Mouse (Mus musculus): ENCODE measurements around the gene Htr6. TPM values are rescaled to one million over a fixed set of nuclear protein-coding genes. Genes with fewer than 3 reads are reported as not detected.

The Htr6 gene
- polyA plus RNA-seq, 1 experiment: 0.19 TPM

GRCm38 (mm10) chr4:139020385-139020784 lies 55.0 kb downstream of the Htr6 start:
- Histone ChIP-seq H3K4me3 (replicated peaks; ENCODE audit: extremely low read depth, low read depth, low read length) (no peak overlapping the region), H3K4me1 (ENCODE audit: control insufficient read depth, insufficient read depth, low read length) (no peaks in the 10 kb centered on the region)
- no peak for DNase-seq
- 76% methylated on average over 3 of the region's 3 CpGs for WGBS
- TF ChIP-seq POLR2A (IDR thresholded peaks at IDR 0.05; ENCODE audit: borderline replicate concordance, extremely low read depth, low read depth, low read length) (no peak), CTCF (IDR thresholded peaks at IDR 0.05; ENCODE audit: insufficient read depth, low read length) (no peak)

- TF ChIP-seq CTCF (IDR thresholded peaks at IDR 0.05; ENCODE audit: insufficient read depth, low read length) (no peak), POLR2A (IDR thresholded peaks at IDR 0.05; ENCODE audit: borderline replicate concordance, extremely low read depth, low read depth, low read length) (no peak)
- DNase-seq: no peak
- Histone ChIP-seq H3K4me3 (replicated peaks; ENCODE audit: extremely low read depth, low read depth, low read length) (no peak overlapping the region), H3K4me1 (ENCODE audit: control insufficient read depth, insufficient read depth, low read length) (no peaks in the 10 kb centered on the region)
- WGBS: 57% methylated on average over 13 of the region's 13 CpGs
Observed at GRCm38 (mm10) chr4:139019413-139019812, 56.0 kb downstream of the Htr6 start.

GRCm38 (mm10) chr4:139018976-139019375 lies 56.4 kb downstream of the Htr6 start:
- DNase-seq: no peak
- no peak overlapping the region for H3K4me3 ChIP-seq (replicated peaks; ENCODE audit: extremely low read depth, low read depth, low read length)
- TF ChIP-seq CTCF (IDR thresholded peaks at IDR 0.05; ENCODE audit: insufficient read depth, low read length) (no peak), POLR2A (IDR thresholded peaks at IDR 0.05; ENCODE audit: borderline replicate concordance, extremely low read depth, low read depth, low read length) (no peak)
- WGBS: 62% methylated on average over 4 of the region's 4 CpGs
- H3K4me1 ChIP-seq (ENCODE audit: control insufficient read depth, insufficient read depth, low read length): no peaks in the 10 kb centered on the region

GRCm38 (mm10) chr4:139018388-139018787 lies 57.0 kb downstream of the Htr6 start:
- Histone ChIP-seq H3K4me1 (ENCODE audit: control insufficient read depth, insufficient read depth, low read length) (no peaks in the 10 kb centered on the region), H3K4me3 (replicated peaks; ENCODE audit: extremely low read depth, low read depth, low read length) (no peak overlapping the region)
- no peak for DNase-seq
- WGBS: 83% methylated on average over 14 of the region's 14 CpGs
- TF ChIP-seq POLR2A (IDR thresholded peaks at IDR 0.05; ENCODE audit: borderline replicate concordance, extremely low read depth, low read depth, low read length) (no peak), CTCF (IDR thresholded peaks at IDR 0.05; ENCODE audit: insufficient read depth, low read length) (no peak)

GRCm38 (mm10) chr4:139014793-139015192 lies 60.6 kb downstream of the Htr6 start:
- no peak for DNase-seq
- no peak overlapping the region for H3K4me3 ChIP-seq (replicated peaks; ENCODE audit: extremely low read depth, low read depth, low read length)
- TF ChIP-seq POLR2A (IDR thresholded peaks at IDR 0.05; ENCODE audit: borderline replicate concordance, extremely low read depth, low read depth, low read length): no peak
- peak; percentile 47; the same call in 1 of the 2 replicates for TF ChIP-seq CTCF (IDR thresholded peaks at IDR 0.05; ENCODE audit: insufficient read depth, low read length)
- H3K4me1 ChIP-seq (ENCODE audit: control insufficient read depth, insufficient read depth, low read length): no peaks in the 10 kb centered on the region
- 84% methylated on average over 6 of the region's 6 CpGs for WGBS

- Histone ChIP-seq H3K4me3 (replicated peaks; ENCODE audit: extremely low read depth, low read depth, low read length) (no peak overlapping the region), H3K4me1 (ENCODE audit: control insufficient read depth, insufficient read depth, low read length) (no peaks in the 10 kb centered on the region)
- WGBS: 71% methylated on average over 11 of the region's 11 CpGs
- DNase-seq: no peak
- TF ChIP-seq POLR2A (IDR thresholded peaks at IDR 0.05; ENCODE audit: borderline replicate concordance, extremely low read depth, low read depth, low read length) (no peak), CTCF (IDR thresholded peaks at IDR 0.05; ENCODE audit: insufficient read depth, low read length) (no peak)
Observed at GRCm38 (mm10) chr4:139013281-139013680, 62.1 kb downstream of the Htr6 start.

- H3K4me3 ChIP-seq (replicated peaks; ENCODE audit: extremely low read depth, low read depth, low read length): no peak overlapping the region
- DNase-seq: no peak
- WGBS: 89% methylated on average over 13 of the region's 13 CpGs
- no peaks in the 10 kb centered on the region; the same call in 1 of the 2 replicates for H3K4me1 ChIP-seq (ENCODE audit: control insufficient read depth, insufficient read depth, low read length)
- no peak for TF ChIP-seq CTCF (IDR thresholded peaks at IDR 0.05; ENCODE audit: insufficient read depth, low read length)
- TF ChIP-seq POLR2A (IDR thresholded peaks at IDR 0.05; ENCODE audit: borderline replicate concordance, extremely low read depth, low read depth, low read length): no peak
Observed at GRCm38 (mm10) chr4:139011201-139011702, 64.1 kb downstream of the Htr6 start.

Other genes with a start within 250 kb of the Htr6 start
- 0.57 and 1.3 TPM in 2 replicates for gene Pla2g5, start 212.1 kb downstream of the Htr6 start, polyA plus RNA-seq (2012; rRNA removed)
- not detected in 2 replicates for gene Gm13030, start 201.6 kb downstream of the Htr6 start, polyA plus RNA-seq (2012; rRNA removed)
- gene Pla2g2e, start 197.6 kb downstream of the Htr6 start, polyA plus RNA-seq (2012; rRNA removed): 1.2 and 2.2 TPM in 2 replicates
- 8.4 and 9.1 TPM in 2 replicates for gene Otud3, start 161.6 kb downstream of the Htr6 start, polyA plus RNA-seq (2012; rRNA removed)
- gene Rnf186, start 108.5 kb downstream of the Htr6 start, polyA plus RNA-seq (2012; rRNA removed): 74.5 and 93.5 TPM in 2 replicates
- gene Tmco4, start 102.7 kb downstream of the Htr6 start, polyA plus RNA-seq (2012; rRNA removed): 14.7 and 15.1 TPM in 2 replicates
- gene Nbl1, start 17.4 kb upstream of the Htr6 start, polyA plus RNA-seq (2012; rRNA removed): 330 and 497 TPM in 2 replicates
- 29.7 and 37.7 TPM in 2 replicates for gene Minos1, start 55.5 kb upstream of the Htr6 start, polyA plus RNA-seq (2012; rRNA removed)
- gene Capzb, start 117.3 kb upstream of the Htr6 start, polyA plus RNA-seq (2012; rRNA removed): 152 and 172 TPM in 2 replicates
- 28.1 and 34.0 TPM in 2 replicates for gene Pqlc2, start 235.1 kb upstream of the Htr6 start, polyA plus RNA-seq (2012; rRNA removed)
- 30.9 and 32.4 TPM in 2 replicates for gene Akr7a5, start 235.2 kb upstream of the Htr6 start, polyA plus RNA-seq (2012; rRNA removed)